Mouse (Mus musculus): ENCODE measurements at regions not wholly inside any gene's neighbourhood (a gene's known extent, or its start where the extent isn't known, plus 50 kb on each side); places are given as distances from the start of the nearest gene placed in this dataset.

DNA sequence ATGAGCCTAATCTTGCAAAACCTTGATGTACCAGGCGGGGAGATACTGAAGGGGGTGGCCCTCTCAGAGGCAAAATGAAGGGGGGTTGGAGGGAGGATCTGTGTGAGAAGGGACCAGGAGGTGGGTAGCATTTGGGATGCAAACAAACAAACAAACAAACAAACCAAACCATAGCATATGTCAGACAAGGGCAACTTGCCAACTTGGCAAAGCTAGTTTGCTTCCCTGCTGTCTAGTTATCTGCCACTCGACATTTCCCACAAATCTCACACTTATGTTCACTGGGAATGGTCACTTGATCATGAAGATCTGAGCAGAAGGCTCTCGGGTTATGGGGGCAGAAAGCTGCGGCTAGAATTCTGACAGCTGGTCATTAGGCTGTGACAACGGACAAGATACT, 65.9 kb upstream of the Bod1l start:
- peak; percentile 48; the same call in 1 of the 2 replicates for ATAC-seq
- no peaks in the 10 kb centered on the region for H3K27me3 ChIP-seq (replicated peaks; ENCODE audit: control insufficient read depth, insufficient read depth, low read length)
- 64% methylated on average over 5 of the region's 5 CpGs for WGBS

DNA sequence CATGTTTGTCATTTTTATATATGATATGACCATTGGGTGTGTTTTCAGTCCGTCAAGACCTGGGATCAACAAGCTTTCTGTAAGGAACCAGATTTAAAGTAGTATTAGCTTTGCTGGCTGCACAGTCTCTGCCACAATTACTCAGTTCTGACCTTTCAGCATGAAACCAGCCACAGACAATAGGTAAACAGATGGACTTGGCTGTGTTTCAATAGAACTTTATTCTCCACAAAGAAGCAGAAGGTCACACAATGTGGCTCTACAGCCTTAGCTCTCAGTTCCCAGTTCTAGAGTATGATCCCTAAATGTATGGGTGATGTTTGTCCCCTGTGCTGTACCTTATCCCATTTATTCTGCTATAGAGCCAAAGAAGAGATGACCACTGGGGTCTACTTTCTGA, 63.6 kb upstream of the Bod1l start:
- Histone ChIP-seq H3K27ac (ENCODE audit: low read depth, low read length) (no peak overlapping the region), H3K9me3 (ENCODE audit: control insufficient read depth, low read length) (no peaks in the 10 kb centered on the region), H3K36me3 (ENCODE audit: control insufficient read depth, insufficient read depth, low read length) (no peaks in the 10 kb centered on the region), H3K4me2 (ENCODE audit: low read length) (no peak overlapping the region), H3K4me3 (ENCODE audit: low read length) (no peak overlapping the region), H3K27me3 (replicated peaks; ENCODE audit: control insufficient read depth, insufficient read depth, low read length) (no peaks in the 10 kb centered on the region), H3K4me1 (ENCODE audit: control insufficient read depth, insufficient read depth, low read depth, low read length) (no peaks in the 10 kb centered on the region), H3K9ac (ENCODE audit: low read depth, low read length) (no peak overlapping the region)
- 74% methylated on average over 1 of the region's 1 CpGs for WGBS
- no peak for ATAC-seq

More for the DNA sequence above, 65.9 kb upstream of the Bod1l start:
- Histone ChIP-seq H3K27ac (ENCODE audit: low read depth, low read length) (no peak overlapping the region), H3K36me3 (ENCODE audit: control insufficient read depth, insufficient read depth, low read length) (no peaks in the 10 kb centered on the region), H3K9ac (ENCODE audit: low read depth, low read length) (no peak overlapping the region), H3K4me1 (ENCODE audit: control insufficient read depth, insufficient read depth, low read depth, low read length) (no peaks in the 10 kb centered on the region), H3K9me3 (ENCODE audit: control insufficient read depth, low read length) (no peaks in the 10 kb centered on the region), H3K4me2 (ENCODE audit: low read length) (no peak overlapping the region), H3K4me3 (ENCODE audit: low read length) (no peak overlapping the region)

DNA sequence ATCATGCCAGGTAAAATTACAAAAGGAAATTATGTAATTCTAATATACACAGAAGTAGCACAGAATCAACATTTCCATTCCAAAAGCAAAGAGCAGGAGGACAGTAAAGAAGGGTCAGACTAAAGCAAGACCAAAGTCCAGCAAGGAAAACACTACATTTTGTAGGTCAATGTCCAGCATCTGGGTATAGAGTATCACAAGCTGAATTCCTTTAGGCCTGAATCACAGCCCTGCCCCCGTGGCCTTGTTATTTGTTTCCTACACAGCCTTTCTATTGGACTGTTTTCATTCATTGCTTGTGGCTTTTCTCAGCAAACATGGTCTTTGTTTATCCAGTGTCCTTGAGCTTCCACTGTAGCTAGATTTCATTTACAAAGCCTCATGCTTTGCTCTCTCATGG, 60.4 kb upstream of the Bod1l start:
- Histone ChIP-seq H3K4me3 (ENCODE audit: low read length) (no peak overlapping the region), H3K36me3 (ENCODE audit: control insufficient read depth, insufficient read depth, low read length) (no peaks in the 10 kb centered on the region), H3K9ac (ENCODE audit: low read depth, low read length) (no peak overlapping the region), H3K9me3 (ENCODE audit: control insufficient read depth, low read length) (no peaks in the 10 kb centered on the region), H3K4me2 (ENCODE audit: low read length) (no peak overlapping the region), H3K27ac (ENCODE audit: low read depth, low read length) (no peak overlapping the region), H3K4me1 (ENCODE audit: control insufficient read depth, insufficient read depth, low read depth, low read length) (no peaks in the 10 kb centered on the region), H3K27me3 (replicated peaks; ENCODE audit: control insufficient read depth, insufficient read depth, low read length) (no peaks in the 10 kb centered on the region)
- WGBS: 62% methylated on average over 1 of the region's 1 CpGs
- no peak for ATAC-seq

DNA sequence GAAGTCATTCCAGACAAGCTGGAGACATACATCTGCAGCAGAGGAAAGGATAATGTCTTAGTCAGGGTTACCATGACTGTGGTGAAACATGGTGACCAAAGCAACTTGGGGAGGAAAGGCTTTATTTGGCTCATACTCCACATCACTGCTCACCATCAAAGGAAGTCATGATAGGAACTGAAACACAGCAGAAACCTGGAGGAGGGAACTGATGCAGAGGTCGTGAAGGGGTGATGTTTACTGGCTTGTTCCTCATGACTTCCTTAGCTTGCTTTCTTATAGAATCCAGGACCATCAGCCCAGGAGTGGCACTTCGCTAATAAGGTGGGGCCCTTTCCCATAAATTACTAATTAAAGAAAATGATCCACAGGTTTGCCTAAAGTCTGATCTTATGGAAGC, 55.1 kb upstream of the Bod1l start:
- 77% methylated on average over 2 of the region's 2 CpGs for WGBS
- Histone ChIP-seq H3K4me1 (ENCODE audit: control insufficient read depth, insufficient read depth, low read depth, low read length) (no peaks in the 10 kb centered on the region), H3K9me3 (ENCODE audit: control insufficient read depth, low read length) (no peaks in the 10 kb centered on the region), H3K4me3 (ENCODE audit: low read length) (no peak overlapping the region), H3K27me3 (replicated peaks; ENCODE audit: control insufficient read depth, insufficient read depth, low read length) (no peaks in the 10 kb centered on the region), H3K9ac (ENCODE audit: low read depth, low read length) (no peak overlapping the region), H3K36me3 (ENCODE audit: control insufficient read depth, insufficient read depth, low read length) (no peaks in the 10 kb centered on the region), H3K4me2 (ENCODE audit: low read length) (no peak overlapping the region), H3K27ac (ENCODE audit: low read depth, low read length) (no peak overlapping the region)
- ATAC-seq: no peak

DNA sequence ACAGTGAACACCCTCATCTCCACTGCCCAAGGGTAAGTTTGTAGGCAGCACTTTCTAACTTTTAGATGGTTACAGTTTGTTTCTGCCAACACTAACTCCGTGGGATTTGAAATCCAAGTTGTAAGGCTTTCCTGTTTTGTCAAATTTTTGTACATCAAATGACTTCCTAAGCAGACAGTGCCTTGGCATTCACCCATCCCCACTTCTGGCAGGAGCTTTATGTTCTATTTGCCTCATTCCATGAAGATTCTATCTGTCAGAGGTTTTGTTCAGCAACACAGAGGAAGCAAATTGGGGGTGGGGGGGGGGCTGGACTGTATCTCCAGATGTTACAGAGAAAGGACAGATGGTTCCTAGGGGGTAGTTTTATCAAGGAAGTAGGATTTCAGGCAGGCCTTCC, 54.6 kb upstream of the Bod1l start:
- Histone ChIP-seq H3K4me1 (ENCODE audit: control insufficient read depth, insufficient read depth, low read depth, low read length) (no peaks in the 10 kb centered on the region), H3K9ac (ENCODE audit: low read depth, low read length) (no peak overlapping the region), H3K27me3 (replicated peaks; ENCODE audit: control insufficient read depth, insufficient read depth, low read length) (no peaks in the 10 kb centered on the region), H3K27ac (ENCODE audit: low read depth, low read length) (no peak overlapping the region), H3K36me3 (ENCODE audit: control insufficient read depth, insufficient read depth, low read length) (no peaks in the 10 kb centered on the region), H3K4me2 (ENCODE audit: low read length) (no peak overlapping the region), H3K4me3 (ENCODE audit: low read length) (no peak overlapping the region), H3K9me3 (ENCODE audit: control insufficient read depth, low read length) (no peaks in the 10 kb centered on the region)
- WGBS: 59% methylated on average over 1 of the region's 1 CpGs
- no peak for ATAC-seq

All from hindbrain, embryonic 16.5 days (tissue).